Mouse (Mus musculus) myocyte (in vitro differentiated cells): ENCODE results near the gene Hspb7.
A peak's percentile ranks its signal among the peaks of the same experiment; 100 is the strongest.

Experiments
- CEBPB ChIP-seq: IDR thresholded peaks from 2 replicates; pipeline ENCODE4 v1.6.1; 2011; ENCODE audit warnings: mild to moderate bottlenecking, moderate library complexity; ENCODE audit not compliant: poor library complexity, insufficient read depth, severe bottlenecking
- E2F4 ChIP-seq: IDR thresholded peaks from one replicate; pipeline ENCODE4 v1.6.1; 2011; ENCODE audit warnings: mild to moderate bottlenecking, control low read depth, moderate library complexity; ENCODE audit not compliant: insufficient read depth
- MAX ChIP-seq: IDR thresholded peaks from one replicate; pipeline ENCODE4 v1.6.1; 2011; ENCODE audit warnings: low read depth, mild to moderate bottlenecking, control low read depth
- MYOD1 ChIP-seq, 3 experiments: IDR thresholded peaks; one replicate each; pipeline ENCODE4 v1.6.1; 2011; ENCODE audit warnings: control low read depth in 2 of 3, low read depth in 2 of 3, mild to moderate bottlenecking in 2 of 3, moderate library complexity in 1 of 3; ENCODE audit not compliant: insufficient read length in 2 of 3, control insufficient read depth in 1 of 3
- MYOG ChIP-seq, 3 experiments: IDR thresholded peaks; one replicate each; pipeline ENCODE4 v1.6.1; 2011; ENCODE audit warnings: control low read depth in 2 of 3, low read depth in 2 of 3, mild to moderate bottlenecking in 2 of 3; ENCODE audit not compliant: insufficient read length in 2 of 3, control insufficient read depth in 1 of 3, insufficient read depth in 1 of 3
- POLR2A ChIP-seq: IDR thresholded peaks from one replicate; pipeline ENCODE4 v1.6.1; 2011; ENCODE audit warnings: low read depth, mild to moderate bottlenecking, control low read depth, moderate library complexity; ENCODE audit not compliant: insufficient read length
- POLR2AphosphoS2 ChIP-seq: IDR thresholded peaks from one replicate; pipeline ENCODE4 v1.6.1; 2011; ENCODE audit warnings: low read depth, control low read depth; ENCODE audit not compliant: insufficient read length
- REST ChIP-seq: IDR thresholded peaks from one replicate; pipeline ENCODE4 v1.6.1; 2011; ENCODE audit warnings: mild to moderate bottlenecking, control low read depth, moderate library complexity; ENCODE audit not compliant: insufficient read depth, insufficient read length
- SRF ChIP-seq: IDR thresholded peaks from one replicate; pipeline ENCODE4 v1.6.1; 2011; ENCODE audit warnings: low read depth; ENCODE audit not compliant: control insufficient read depth, insufficient read length
- TCF12 ChIP-seq: IDR thresholded peaks from one replicate; pipeline ENCODE4 v1.6.1; 2011; ENCODE audit warnings: mild to moderate bottlenecking, control low read depth; ENCODE audit not compliant: poor library complexity, insufficient read depth, severe bottlenecking
- TCF3 ChIP-seq: IDR thresholded peaks from one replicate; pipeline ENCODE4 v1.6.1; 2011; ENCODE audit warnings: low read depth, control low read depth; ENCODE audit not compliant: insufficient read length
- USF1 ChIP-seq: IDR thresholded peaks from one replicate; pipeline ENCODE4 v1.6.1; 2011; ENCODE audit warnings: low read depth, mild to moderate bottlenecking, control low read depth, moderate library complexity

GRCm38 (mm10) chr4:141422841-141423240 is 2.3 kb downstream of the Hspb7 start:
- TF ChIP-seq TCF3: no peak
- peak; percentile 12 for TF ChIP-seq POLR2A
- TF ChIP-seq USF1: no peak
- no peak for TF ChIP-seq CEBPB
- TF ChIP-seq SRF: no peak
- no peak for TF ChIP-seq MYOG (IDR thresholded peaks at IDR 0.05; ENCODE audit: control insufficient read depth in 1 of 3, insufficient read depth in 1 of 3, insufficient read length in 2 of 3, low read depth in 2 of 3)
- TF ChIP-seq POLR2AphosphoS2: no peak
- no peak for TF ChIP-seq MAX
- peak in 1 of 3 experiments; percentile 5 for TF ChIP-seq MYOD1 (IDR thresholded peaks at IDR 0.05; ENCODE audit: control insufficient read depth in 1 of 3, insufficient read length in 2 of 3, low read depth in 2 of 3)
- no peak for TF ChIP-seq TCF12
- no peak for TF ChIP-seq REST
- no peak for TF ChIP-seq E2F4
